Comparison of ENCODE assay signal across 22 mouse cellular contexts in genomic region chr13:104720133-104720532, GRCm38 (mm10).
A peak's percentile ranks its signal among the peaks of the same experiment; 100 is the strongest.
DNase-seq lines count a peak whose midpoint lies in the region; ATAC-seq and TF ChIP-seq lines count a peak whose summit lies in the region.
"Had no signal": no experiment of that assay in that cellular context is flagged by ENCODE, and none has a peak within 500 bp of the region (broad histone marks: within the 10 kb centered on the region; RNA-seq: fewer than 3 reads in every experiment).

No protein-coding gene starts in this region.

- TF ChIP-seq CTCF in heart, postnatal 0 days (IDR thresholded peaks at IDR 0.05; ENCODE audit: low read depth) = no peak
- TF ChIP-seq CTCF in stomach, postnatal 0 days (IDR thresholded peaks at IDR 0.05; ENCODE audit: low read depth) = no peak

- no peak for DNase-seq in heart, postnatal 14 days
- no peak for DNase-seq in heart, postnatal 0 days (ENCODE audit: low spot score)
- DNase-seq in heart, adult 9 months (ENCODE audit: low spot score in 2 of 2) = no peak
- DNase-seq in stomach, postnatal 0 days (ENCODE audit: low spot score) = no peak
- no peak for DNase-seq in right cerebral cortex, postnatal 10 days (ENCODE audit: low spot score in 2 of 2)
- DNase-seq: adrenal gland, postnatal 14 days; cerebellum, adult 11-12 months; cerebellum, adult 9-10 months; cerebellum, postnatal 25 days; forebrain, postnatal 0 days; gastrocnemius, adult 2 months; gastrocnemius, postnatal 25 days; heart, adult 18-20 months; heart, postnatal 10 days; kidney, adult 11 months; kidney, adult 9 months had no signal

- TF ChIP-seq EP300 in heart, postnatal 0 days (IDR thresholded peaks at IDR 0.05; ENCODE audit: low read depth) = no peak
- TF ChIP-seq EP300 in stomach, postnatal 0 days (optimal IDR thresholded peaks at IDR 0.05) = no peak

- no peaks in the 10 kb centered on the region for H3K9me3 ChIP-seq in heart, embryonic 12.5 days (replicated peaks)
- no peaks in the 10 kb centered on the region for H3K9me3 ChIP-seq in heart, postnatal 0 days (replicated peaks; ENCODE audit: control insufficient read depth, low read length)
- H3K9me3 ChIP-seq in stomach, postnatal 0 days (ENCODE audit: control insufficient read depth, low read length) = no peaks in the 10 kb centered on the region
- H3K9me3 ChIP-seq: embryonic facial prominence, embryonic 13.5 days; forebrain, embryonic 12.5 days; hindbrain, embryonic 15.5 days had no signal

- 55% methylated on average over 5 of the region's 5 CpGs for WGBS in heart, embryonic 12.5 days
- WGBS in heart, postnatal 0 days = 31% methylated on average over 5 of the region's 5 CpGs
- 82% methylated on average over 5 of the region's 5 CpGs for WGBS in stomach, postnatal 0 days

- no peaks in the 10 kb centered on the region for H3K27me3 ChIP-seq in heart, embryonic 12.5 days (replicated peaks)
- no peaks in the 10 kb centered on the region for H3K27me3 ChIP-seq in heart, postnatal 0 days (ENCODE audit: control insufficient read depth, insufficient read depth, low read length)
- H3K27me3 ChIP-seq in stomach, postnatal 0 days (ENCODE audit: control insufficient read depth, insufficient read depth, low read length) = no peaks in the 10 kb centered on the region
- H3K27me3 ChIP-seq: embryonic facial prominence, embryonic 13.5 days; forebrain, embryonic 12.5 days; hindbrain, embryonic 15.5 days had no signal

- H3K36me3 ChIP-seq in heart, embryonic 12.5 days = peaks cover 3% of the 10 kb centered on the region; the same call in 1 of the 2 replicates
- 0 out of 2 replicates have a peak, but pooled peaks cover 6% of the 10 kb centered on the region for H3K36me3 ChIP-seq in heart, postnatal 0 days (replicated peaks; ENCODE audit: control insufficient read depth, insufficient read depth, low read length)
- H3K36me3 ChIP-seq in stomach, postnatal 0 days (ENCODE audit: control insufficient read depth, insufficient read depth, low read length) = no peaks in the 10 kb centered on the region
- H3K36me3 ChIP-seq: forebrain, embryonic 12.5 days had no signal

- 0 out of 2 replicates have a peak, but pooled peaks cover 4% of the 10 kb centered on the region for H3K4me1 ChIP-seq in heart, embryonic 12.5 days (replicated peaks)
- H3K4me1 ChIP-seq in heart, postnatal 0 days (ENCODE audit: control insufficient read depth, insufficient read depth) = no peaks in the 10 kb centered on the region
- H3K4me1 ChIP-seq in stomach, postnatal 0 days (replicated peaks; ENCODE audit: control insufficient read depth, insufficient read depth) = no peaks in the 10 kb centered on the region
- H3K4me1 ChIP-seq: embryonic facial prominence, embryonic 13.5 days; forebrain, embryonic 12.5 days; hindbrain, embryonic 15.5 days had no signal

- H3K9ac ChIP-seq in heart, embryonic 12.5 days = no peak overlapping the region
- H3K9ac ChIP-seq in heart, postnatal 0 days (replicated peaks; ENCODE audit: low read depth, low read length) = no peak overlapping the region
- H3K9ac ChIP-seq in stomach, postnatal 0 days (ENCODE audit: low read length) = no peak overlapping the region
- H3K9ac ChIP-seq: embryonic facial prominence, embryonic 13.5 days; forebrain, embryonic 12.5 days; forebrain, postnatal 0 days; hindbrain, embryonic 15.5 days had no signal

- ATAC-seq in heart, embryonic 12.5 days (ENCODE audit: insufficient number of reproducible peaks, low FRiP score) = no peak
- 0 out of 2 replicates have a peak, but pooled peaks have one; percentile 44 for ATAC-seq in heart, postnatal 0 days (ENCODE audit: insufficient read depth, low read depth)
- peak; percentile 75 for ATAC-seq in CD4-positive, CD25-positive, alpha-beta regulatory T cell, adult 4 months
- ATAC-seq in megakaryocyte, adult 5-6 weeks (ENCODE audit: poor library complexity, severe bottlenecking) = 0 out of 2 replicates have a peak, but pooled peaks have one; percentile 40
- no peak for ATAC-seq in stomach, postnatal 0 days (ENCODE audit: low FRiP score, low TSS enrichment)
- ATAC-seq: forebrain, postnatal 0 days had no signal

- H3K27ac ChIP-seq in heart, embryonic 12.5 days (ENCODE audit: poor library complexity, severe bottlenecking) = peak overlapping the region; percentile 21; the same call in 1 of the 2 replicates
- H3K27ac ChIP-seq in heart, postnatal 0 days (ENCODE audit: low read depth) = no peak overlapping the region
- no peak overlapping the region for H3K27ac ChIP-seq in stomach, postnatal 0 days (replicated peaks)
- H3K27ac ChIP-seq: embryonic facial prominence, embryonic 13.5 days; forebrain, embryonic 12.5 days; gastrocnemius, adult 2 months; hindbrain, embryonic 15.5 days had no signal

- intact Hi-C loops in heart, postnatal 14 days (cut with DNase I) = no loop called here

- H3K4me3 ChIP-seq in heart, embryonic 12.5 days = no peak overlapping the region
- H3K4me3 ChIP-seq in heart, postnatal 0 days (ENCODE audit: low read depth, low read length) = no peak overlapping the region
- no peak overlapping the region for H3K4me3 ChIP-seq in stomach, postnatal 0 days (ENCODE audit: low read depth, low read length)
- H3K4me3 ChIP-seq: embryonic facial prominence, embryonic 13.5 days; forebrain, embryonic 12.5 days; gastrocnemius, adult 2 months; hindbrain, embryonic 15.5 days had no signal

- no peak overlapping the region for H3K4me2 ChIP-seq in heart, embryonic 12.5 days
- no peak overlapping the region for H3K4me2 ChIP-seq in heart, postnatal 0 days (ENCODE audit: low read depth, low read length)
- no peak overlapping the region for H3K4me2 ChIP-seq in stomach, postnatal 0 days (replicated peaks; ENCODE audit: low read depth)
- H3K4me2 ChIP-seq: embryonic facial prominence, embryonic 13.5 days; forebrain, embryonic 12.5 days; hindbrain, embryonic 15.5 days had no signal

Comparison
In these comparisons a context has a peak if more than half of its experiments do, and no peak if none do; other contexts are left out.
1. ATAC-seq: peak in heart, postnatal 0 days (single experiment), CD4-positive, CD25-positive, alpha-beta regulatory T cell, adult 4 months (single experiment) and megakaryocyte, adult 5-6 weeks (single experiment); none in heart, embryonic 12.5 days (single experiment) and stomach, postnatal 0 days (single experiment).